Mouse (Mus musculus) megakaryocyte, embryonic 14.5 days (primary cell): ENCODE results near the gene 4931428L18Rik. TPM values are rescaled to one million over a fixed set of nuclear protein-coding genes. Genes with fewer than 3 reads are reported as not detected.

Experiments used
- H3K27me3 ChIP-seq: replicated peaks from 2 replicates; pipeline ENCODE3; 2012; ENCODE audit warnings: inconsistent platforms
- H3K36me3 ChIP-seq: replicated peaks from 2 replicates; pipeline ENCODE3; 2012; ENCODE audit warnings: low read length, inconsistent platforms, mixed read lengths
- H3K4me1 ChIP-seq: 2 replicates; pipeline ENCODE4 v1.6.1; 2012; ENCODE audit warnings: inconsistent platforms
- H3K4me3 ChIP-seq: replicated peaks from 2 replicates; pipeline ENCODE3; 2012; ENCODE audit warnings: moderate library complexity, mild to moderate bottlenecking, inconsistent platforms
- H3K9me3 ChIP-seq: 2 replicates; pipeline ENCODE4 v1.6.1; 2012; ENCODE audit warnings: inconsistent platforms
- FLI1 ChIP-seq: IDR thresholded peaks from 2 replicates; pipeline ENCODE4 v1.6.1; 2012; ENCODE audit warnings: low read length, inconsistent platforms, mixed read lengths
- GATA1 ChIP-seq: IDR thresholded peaks from 3 replicates; pipeline ENCODE4 v1.6.1; 2012; ENCODE audit warnings: mixed read lengths, low read length, inconsistent platforms, borderline replicate concordance
- polyA plus RNA-seq: library from polyadenylated mRNA; stranded (reverse); fragments of >175 nt; gene quantifications from 2 replicates; pipeline ENCODE4 v1.2.3, GENCODE M21; 2012; ENCODE audit warnings: low replicate concordance; ENCODE audit not compliant: insufficient read depth

Gene 4931428L18Rik
- polyA plus RNA-seq = not detected in 2 replicates

DNA sequence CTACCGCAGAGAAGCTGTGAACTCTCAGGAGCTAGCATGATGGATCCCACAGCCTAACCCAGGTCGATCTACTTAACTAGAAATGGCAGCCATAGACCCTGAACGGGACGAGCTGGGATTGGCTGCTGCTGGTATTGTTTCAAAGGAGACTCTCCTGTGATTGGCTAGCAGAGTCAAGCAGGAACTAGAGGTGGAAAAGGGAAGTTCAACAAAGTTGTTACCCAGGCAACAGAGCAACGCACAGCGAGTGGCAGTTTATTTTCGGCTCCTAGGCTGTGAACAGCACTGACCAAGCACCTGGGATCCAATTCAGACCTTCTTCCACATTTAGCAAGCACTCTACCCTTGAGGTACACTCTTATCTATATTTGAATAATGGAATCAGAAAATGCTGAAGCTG is at the start of gene 4931428L18Rik, which contains the start of gene Pih1d3:
4931428L18Rik (minus strand) TSS at position 121 of the 400 bp plus-strand sequence.
Pih1d3 (plus strand) TSS at position 275 of the 400 bp plus-strand sequence.
- TF ChIP-seq FLI1 (no peak), GATA1 (no peak)
- Histone ChIP-seq H3K4me3 (no peak within 1 kb of the TSS), H3K9me3 (peaks cover 11% of the 10 kb centered on the region), H3K4me1 (no peaks in the 10 kb centered on the region), H3K36me3 (no peaks in the 10 kb centered on the region), H3K27me3 (no peaks in the 10 kb centered on the region)

DNA sequence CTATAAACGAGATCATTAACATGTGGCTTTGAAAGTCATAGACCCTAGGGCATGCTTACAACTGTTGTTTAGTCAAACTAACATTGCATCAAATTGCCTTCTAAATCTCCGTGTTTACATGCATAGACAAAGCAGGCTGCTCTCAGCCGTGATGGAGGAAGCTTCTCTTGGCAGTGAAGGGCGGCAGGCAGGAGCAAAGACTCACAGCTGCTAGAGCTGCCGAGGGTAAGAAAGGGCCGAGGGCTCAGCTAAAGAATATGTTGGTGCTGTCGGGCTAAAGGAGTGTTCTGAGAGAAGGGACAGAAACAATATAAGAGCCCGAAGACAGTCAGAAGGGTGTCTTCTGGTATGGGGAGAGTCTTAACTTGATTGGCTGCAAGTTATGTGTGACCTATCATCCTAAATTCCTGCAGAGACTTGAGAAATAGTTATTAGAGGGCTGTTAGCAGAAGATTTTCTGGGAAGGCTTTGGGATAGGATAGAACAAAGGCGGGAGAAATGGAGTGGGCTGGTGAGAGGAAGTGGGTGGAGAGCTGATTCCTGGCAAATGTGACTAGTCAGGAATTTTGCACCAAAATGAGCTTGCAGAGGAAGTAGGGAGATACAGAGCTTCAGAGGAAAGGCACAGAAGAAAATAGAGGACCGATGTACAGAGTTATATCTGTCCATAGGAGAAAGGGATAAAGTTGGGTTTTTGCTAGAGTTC is 37.9 kb upstream of the 4931428L18Rik start:
- H3K9me3 ChIP-seq = peaks cover 17% of the 10 kb centered on the region
- H3K4me1 ChIP-seq = no peaks in the 10 kb centered on the region
- H3K36me3 ChIP-seq = no peaks in the 10 kb centered on the region
- H3K27me3 ChIP-seq = no peaks in the 10 kb centered on the region
- no peak overlapping the region for H3K4me3 ChIP-seq
- TF ChIP-seq FLI1 (no peak), GATA1 (no peak)

DNA sequence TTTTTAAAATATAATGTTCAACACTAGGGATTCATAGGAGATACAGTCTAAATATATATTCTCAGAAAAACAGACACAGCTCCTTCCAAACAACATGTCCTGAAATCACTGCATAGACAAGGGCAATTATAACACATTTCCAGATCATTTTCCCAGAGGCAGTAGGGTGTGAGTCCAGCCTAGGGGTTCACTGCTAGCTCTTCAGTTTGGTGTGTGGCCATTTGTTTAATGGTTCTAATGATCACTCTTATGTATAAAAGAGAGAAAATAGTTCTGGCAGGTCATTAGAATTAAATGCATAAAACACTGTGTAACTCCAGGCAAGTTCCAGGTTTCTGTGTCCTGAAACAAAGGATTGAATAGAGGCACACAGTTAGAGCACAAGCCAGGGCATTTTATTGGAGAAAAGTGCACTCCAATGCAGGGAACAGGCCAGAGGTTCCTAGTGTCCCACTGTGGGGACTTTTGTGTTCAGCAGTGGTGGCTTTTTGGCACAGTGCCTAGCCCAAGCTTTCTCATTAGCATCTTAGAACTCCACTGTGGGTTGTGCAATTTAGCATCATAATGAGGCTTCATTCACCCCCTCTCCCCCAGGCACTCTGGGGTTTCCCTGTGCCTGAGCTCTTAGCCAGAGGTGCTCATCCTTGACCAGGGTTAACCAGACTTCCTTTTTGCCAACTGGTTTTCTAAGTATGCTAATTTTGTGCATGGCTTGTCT is 11.0 kb upstream of the 4931428L18Rik start:
- Histone ChIP-seq H3K27me3 (no peaks in the 10 kb centered on the region), H3K4me3 (no peak overlapping the region), H3K4me1 (no peaks in the 10 kb centered on the region), H3K9me3 (peaks cover 10% of the 10 kb centered on the region; the same call in 1 of the 2 replicates), H3K36me3 (no peaks in the 10 kb centered on the region)
- no peak for TF ChIP-seq GATA1
- no peak for TF ChIP-seq FLI1

DNA sequence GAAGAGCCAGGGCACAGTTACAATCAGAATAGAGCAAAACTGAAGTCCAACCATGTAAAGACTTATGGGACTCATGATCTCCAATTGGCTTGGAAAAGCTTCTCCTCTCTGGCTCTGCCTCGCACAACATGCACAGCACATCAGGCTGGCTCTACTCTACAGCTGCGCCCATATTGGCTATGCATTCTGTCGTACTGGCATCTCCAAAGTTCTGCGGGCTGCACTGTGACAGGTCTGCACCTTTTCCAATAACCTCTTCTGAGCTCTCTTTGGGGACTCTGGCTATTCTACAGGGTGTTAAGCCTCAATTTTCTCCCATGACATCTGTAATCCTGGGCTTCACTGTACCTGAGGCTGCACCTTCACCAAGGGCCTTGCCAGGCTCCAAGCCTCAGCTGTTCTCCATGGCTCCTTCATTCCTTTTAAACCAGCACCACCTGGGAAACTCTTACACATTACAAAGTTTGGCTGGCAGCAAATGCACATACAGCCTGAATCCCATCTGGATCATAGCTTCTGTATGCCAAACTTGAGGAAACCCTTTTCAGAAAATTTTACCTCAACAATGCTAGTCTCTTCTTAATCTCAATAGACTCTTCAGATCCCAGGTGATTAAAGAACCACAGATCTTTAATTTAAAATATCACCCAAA is 1.8 kb downstream of the 4931428L18Rik start:
- Histone ChIP-seq H3K4me1 (no peaks in the 10 kb centered on the region), H3K4me3 (no peak overlapping the region), H3K36me3 (no peaks in the 10 kb centered on the region), H3K27me3 (no peaks in the 10 kb centered on the region), H3K9me3 (peaks cover 11% of the 10 kb centered on the region)
- TF ChIP-seq FLI1 = no peak
- no peak for TF ChIP-seq GATA1

DNA sequence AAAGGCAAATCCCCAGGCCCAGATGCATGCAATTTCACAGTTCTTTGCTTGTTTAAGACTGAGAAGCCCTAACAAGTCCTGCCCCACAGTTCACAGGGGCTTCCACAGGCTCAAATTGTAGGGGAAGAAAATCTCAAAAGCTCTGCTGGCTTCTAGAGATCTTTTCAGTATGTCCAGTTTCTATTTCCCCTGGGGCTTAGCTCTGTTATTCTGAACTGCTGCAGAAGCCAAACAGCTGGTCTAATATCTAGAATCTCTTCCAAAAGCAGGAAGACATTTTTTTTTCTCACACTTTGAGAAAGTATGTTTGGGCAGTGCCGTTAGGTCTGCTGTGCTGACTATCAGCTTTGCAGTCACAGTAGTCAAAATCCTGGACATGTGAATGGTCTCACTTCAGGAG is 7.7 kb downstream of the 4931428L18Rik start:
- TF ChIP-seq FLI1 (no peak), GATA1 (no peak)

GRCm38 (mm10) chr1:31210144-31210543 is 12.3 kb downstream of the 4931428L18Rik start:
- Histone ChIP-seq H3K9me3 (no peaks in the 10 kb centered on the region), H3K27me3 (no peaks in the 10 kb centered on the region), H3K4me3 (no peak overlapping the region), H3K36me3 (no peaks in the 10 kb centered on the region), H3K4me1 (no peaks in the 10 kb centered on the region)
- no peak for TF ChIP-seq GATA1
- TF ChIP-seq FLI1 = no peak

More for the DNA sequence above, 7.7 kb downstream of the 4931428L18Rik start:
- Histone ChIP-seq H3K4me1 (no peaks in the 10 kb centered on the region), H3K27me3 (no peaks in the 10 kb centered on the region), H3K36me3 (no peaks in the 10 kb centered on the region), H3K4me3 (no peak overlapping the region), H3K9me3 (0 out of 2 replicates have a peak, but pooled peaks cover 4% of the 10 kb centered on the region)

- Histone ChIP-seq H3K4me3 (no peak overlapping the region), H3K9me3 (peaks cover 11% of the 10 kb centered on the region; the same call in 1 of the 2 replicates), H3K36me3 (no peaks in the 10 kb centered on the region), H3K27me3 (no peaks in the 10 kb centered on the region), H3K4me1 (no peaks in the 10 kb centered on the region)
- no peak for TF ChIP-seq FLI1
- no peak for TF ChIP-seq GATA1
Observed at GRCm38 (mm10) chr1:31205770-31206169, 16.7 kb downstream of the 4931428L18Rik start.

DNA sequence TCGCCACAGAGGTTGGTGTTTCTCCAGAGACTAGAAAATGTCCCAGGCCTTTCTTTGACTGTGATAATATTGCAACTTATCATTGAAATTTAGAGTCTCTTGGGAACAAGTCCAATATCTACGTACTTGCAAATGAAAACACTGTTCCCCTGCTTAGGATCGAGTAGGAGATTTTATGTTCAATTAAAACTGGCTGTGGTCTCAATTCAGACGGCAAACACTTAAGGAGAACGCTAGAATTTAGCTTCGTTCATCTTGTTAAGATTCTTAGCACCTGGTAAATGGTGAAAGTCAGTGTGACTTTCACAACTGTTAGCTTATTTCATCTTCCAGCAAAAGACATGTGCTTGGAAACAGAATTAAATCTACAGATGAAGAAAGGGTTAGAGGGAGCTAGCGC is 17.1 kb downstream of the 4931428L18Rik start:
- H3K4me3 ChIP-seq = no peak overlapping the region
- H3K27me3 ChIP-seq = no peaks in the 10 kb centered on the region
- H3K4me1 ChIP-seq = no peaks in the 10 kb centered on the region
- TF ChIP-seq GATA1 (no peak), FLI1 (no peak)
- no peaks in the 10 kb centered on the region for H3K36me3 ChIP-seq
- peaks cover 11% of the 10 kb centered on the region; the same call in 1 of the 2 replicates for H3K9me3 ChIP-seq

GRCm38 (mm10) chr1:31203771-31204170 is 18.7 kb downstream of the 4931428L18Rik start:
- H3K9me3 ChIP-seq = peaks cover 11% of the 10 kb centered on the region; the same call in 1 of the 2 replicates
- no peak for TF ChIP-seq GATA1
- TF ChIP-seq FLI1 = no peak
- no peaks in the 10 kb centered on the region for H3K27me3 ChIP-seq
- H3K36me3 ChIP-seq = no peaks in the 10 kb centered on the region
- H3K4me1 ChIP-seq = no peaks in the 10 kb centered on the region
- no peak overlapping the region for H3K4me3 ChIP-seq

DNA sequence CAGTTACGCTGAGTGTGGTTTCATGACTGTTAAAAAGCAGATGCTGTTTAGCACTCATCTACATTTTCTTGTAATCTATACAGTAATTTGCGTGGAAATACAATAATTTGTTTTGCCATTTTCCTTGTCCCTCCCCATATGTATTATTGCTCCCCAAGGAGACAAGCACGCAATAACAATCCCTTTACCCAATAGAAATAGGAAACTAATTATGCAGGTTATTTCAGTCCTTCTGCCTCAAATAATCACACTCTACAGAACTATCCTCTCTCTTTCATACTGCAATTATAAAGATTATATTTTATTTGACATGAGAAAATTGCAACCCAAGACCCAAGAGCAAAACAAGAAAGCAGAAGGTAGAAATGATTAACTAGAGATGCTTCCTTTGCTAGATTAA is 25.5 kb downstream of the 4931428L18Rik start:
- Histone ChIP-seq H3K9me3 (no peaks in the 10 kb centered on the region), H3K4me1 (no peaks in the 10 kb centered on the region), H3K27me3 (no peaks in the 10 kb centered on the region), H3K4me3 (no peak overlapping the region), H3K36me3 (no peaks in the 10 kb centered on the region)
- TF ChIP-seq GATA1 (no peak), FLI1 (no peak)
